Mouse (Mus musculus): ENCODE results near the gene Zfp558.
"Not testable (repeated sequence)": the region's sequence is repeated elsewhere in the genome, so short reads cannot be mapped to it uniquely, and the experiment has no call there.

Gene Zfp558

GRCm38 (mm10) chr9:18478168-18478567, at the start of gene Zfp558, which contains the start of gene Mbd3l1:
Zfp558 (minus strand) TSS chr9:18478268.
Mbd3l1 (plus strand) TSS chr9:18478359.
- DNase-seq (ENCODE audit: low spot score), result no peak

GRCm38 (mm10) chr9:18508098-18508497, 30.0 kb upstream of the Zfp558 start:
- no peak for DNase-seq (ENCODE audit: low spot score)

DNA sequence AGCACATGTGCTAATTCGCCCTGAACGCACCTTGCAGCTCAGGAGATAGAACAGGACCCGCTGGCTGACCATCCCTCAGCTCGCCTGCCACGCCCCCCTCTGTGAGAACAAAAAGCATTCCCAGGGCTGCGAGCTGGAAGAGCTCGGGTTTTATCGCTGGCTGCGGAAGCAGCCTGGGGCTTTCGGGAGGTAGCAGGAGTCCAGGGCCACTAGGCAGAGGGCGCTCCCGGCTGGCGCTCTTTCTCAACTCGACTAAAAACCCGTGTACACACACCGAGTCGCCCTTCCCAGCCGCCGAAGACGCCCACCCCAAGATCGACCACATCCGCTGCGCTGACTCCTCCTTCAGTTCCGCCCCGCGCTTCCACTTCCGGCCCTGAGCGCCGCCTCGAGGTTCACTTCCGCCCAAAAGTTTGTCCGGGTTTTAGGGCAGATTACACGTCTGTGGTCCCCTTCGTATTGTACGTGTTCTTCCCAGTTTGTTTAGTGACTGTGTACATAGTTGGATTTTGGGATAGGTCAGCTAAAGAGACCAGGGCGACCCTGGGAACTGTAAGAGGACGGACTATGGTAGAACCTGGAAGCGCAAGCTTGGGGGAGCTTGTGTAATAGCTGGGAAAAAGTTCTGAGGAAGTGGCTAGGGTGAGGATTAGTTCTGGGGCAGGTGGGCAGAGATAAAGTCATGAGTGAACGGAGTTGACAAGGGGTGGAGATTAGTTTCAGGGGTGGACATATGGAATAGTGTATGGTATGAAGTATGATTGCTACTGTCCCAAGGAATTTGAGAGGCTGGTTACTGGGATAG, 4.5 kb downstream of the Zfp558 start:
- DNase-seq (ENCODE audit: low spot score), result peak; percentile 28

DNA sequence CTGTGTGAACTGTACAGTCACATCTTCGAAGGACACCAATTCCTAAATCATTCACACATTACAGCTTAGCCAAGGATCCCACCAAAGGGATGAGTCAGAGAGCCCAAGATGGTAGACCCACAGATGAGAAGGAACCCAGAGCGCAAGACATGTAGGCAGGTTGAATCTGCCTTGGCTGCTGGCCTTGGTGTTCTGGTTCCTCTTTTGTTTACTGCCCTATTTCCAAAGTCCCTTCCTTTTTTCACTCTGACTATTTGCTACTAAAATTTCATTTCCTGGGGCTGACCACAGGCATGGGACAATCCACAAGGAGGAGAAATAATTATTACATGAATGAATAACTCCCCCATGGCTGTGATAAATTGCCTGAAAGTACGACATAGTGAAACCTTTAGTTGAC, 10.1 kb downstream of the Zfp558 start:
- DNase-seq (ENCODE audit: low spot score), result no peak

DNA sequence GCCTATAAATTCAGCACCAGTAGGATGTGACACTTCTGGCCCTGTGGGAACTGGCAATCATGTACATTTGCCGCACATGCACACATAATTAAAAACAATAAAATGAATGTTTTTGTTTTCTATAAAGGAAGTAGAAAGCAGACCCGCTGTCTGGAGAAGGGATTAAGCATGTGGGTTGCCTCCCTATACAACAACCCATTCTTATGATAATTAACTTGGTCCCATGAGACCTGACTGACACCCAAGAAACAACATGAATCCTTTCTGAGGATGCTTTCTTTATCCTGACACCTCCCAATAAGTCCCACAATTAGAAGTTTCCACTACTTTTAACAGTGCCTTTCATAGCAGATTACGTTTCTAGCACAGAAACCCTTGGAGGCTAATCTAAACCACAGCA, 10.7 kb downstream of the Zfp558 start:
- DNase-seq (ENCODE audit: low spot score), result no peak

DNA sequence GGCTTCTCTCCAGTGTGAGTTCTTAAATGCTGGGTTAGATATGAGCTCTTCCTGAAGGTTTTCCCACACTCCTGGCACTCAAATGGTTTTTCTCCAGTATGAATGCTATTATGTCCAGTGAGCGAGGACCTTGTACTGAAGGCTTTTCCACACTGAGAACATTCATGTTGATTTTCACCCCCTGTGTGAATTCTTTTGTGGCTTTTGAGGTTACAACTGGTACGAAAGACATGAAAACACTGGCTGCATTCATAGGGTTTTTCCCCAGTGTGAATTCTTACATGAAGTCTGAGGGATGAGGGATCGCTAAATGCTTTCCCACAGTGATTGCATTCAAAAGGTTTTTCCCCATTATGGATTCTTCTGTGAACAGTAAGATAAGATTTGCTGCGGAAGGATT, 21.5 kb downstream of the Zfp558 start:
- DNase-seq (ENCODE audit: low spot score), result no peak

GRCm38 (mm10) chr9:18431687-18432086, 46.4 kb downstream of the Zfp558 start:
- DNase-seq (ENCODE audit: low spot score), result no peak

GRCm38 (mm10) chr9:18430354-18430753, 47.7 kb downstream of the Zfp558 start, which contains the start of gene Mbd3l2:
Mbd3l2 (plus strand) TSS chr9:18430654.
- DNase-seq (ENCODE audit: low spot score), result no peak

DNA sequence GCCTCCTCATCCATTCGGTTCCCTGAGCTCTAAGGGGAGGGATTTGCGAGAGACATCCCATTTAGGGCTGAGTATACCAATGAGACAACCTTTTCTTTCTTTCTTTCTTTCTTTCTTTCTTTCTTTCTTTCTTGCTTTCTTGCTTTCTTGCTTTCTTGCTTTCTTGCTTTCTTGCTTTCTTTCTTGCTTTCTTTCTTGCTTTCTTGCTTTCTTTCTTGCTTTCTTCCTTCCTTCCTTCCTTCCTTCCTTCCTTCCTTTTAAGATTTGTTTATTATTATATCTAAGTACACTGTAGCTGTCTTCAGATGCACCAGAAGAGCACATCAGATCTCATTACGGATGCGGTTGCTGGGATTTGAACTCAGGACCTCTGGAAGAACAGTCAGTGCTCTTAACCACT, 65.7 kb downstream of the Zfp558 start:
- not testable (repeated sequence) for DNase-seq (ENCODE audit: low spot score)

Measured in left cerebral cortex, adult 11 months (tissue).